Mouse (Mus musculus) induced T-regulatory cell, adult 2 months (primary cell): ENCODE data around the gene Hist1h1c.
A peak's percentile ranks its signal among the peaks of the same experiment; 100 is the strongest.
"Not testable (repeated sequence)": the region's sequence is repeated elsewhere in the genome, so short reads cannot be mapped to it uniquely, and the experiment has no call there.

Source experiments
- DNase-seq: peaks from one replicate; pipeline ENCODE4 v3.0.0-alpha.2; 2012; ENCODE audit warnings: low read depth

Hist1h1c gene

GRCm38 (mm10) chr13:23760972-23761864 lies 22.6 kb downstream of the Hist1h1c start, which contains the start of gene Hist1h4a:
Gene Hist1h4a (minus strand): TSS chr13:23761230.
- peak; percentile 100 for DNase-seq

DNA sequence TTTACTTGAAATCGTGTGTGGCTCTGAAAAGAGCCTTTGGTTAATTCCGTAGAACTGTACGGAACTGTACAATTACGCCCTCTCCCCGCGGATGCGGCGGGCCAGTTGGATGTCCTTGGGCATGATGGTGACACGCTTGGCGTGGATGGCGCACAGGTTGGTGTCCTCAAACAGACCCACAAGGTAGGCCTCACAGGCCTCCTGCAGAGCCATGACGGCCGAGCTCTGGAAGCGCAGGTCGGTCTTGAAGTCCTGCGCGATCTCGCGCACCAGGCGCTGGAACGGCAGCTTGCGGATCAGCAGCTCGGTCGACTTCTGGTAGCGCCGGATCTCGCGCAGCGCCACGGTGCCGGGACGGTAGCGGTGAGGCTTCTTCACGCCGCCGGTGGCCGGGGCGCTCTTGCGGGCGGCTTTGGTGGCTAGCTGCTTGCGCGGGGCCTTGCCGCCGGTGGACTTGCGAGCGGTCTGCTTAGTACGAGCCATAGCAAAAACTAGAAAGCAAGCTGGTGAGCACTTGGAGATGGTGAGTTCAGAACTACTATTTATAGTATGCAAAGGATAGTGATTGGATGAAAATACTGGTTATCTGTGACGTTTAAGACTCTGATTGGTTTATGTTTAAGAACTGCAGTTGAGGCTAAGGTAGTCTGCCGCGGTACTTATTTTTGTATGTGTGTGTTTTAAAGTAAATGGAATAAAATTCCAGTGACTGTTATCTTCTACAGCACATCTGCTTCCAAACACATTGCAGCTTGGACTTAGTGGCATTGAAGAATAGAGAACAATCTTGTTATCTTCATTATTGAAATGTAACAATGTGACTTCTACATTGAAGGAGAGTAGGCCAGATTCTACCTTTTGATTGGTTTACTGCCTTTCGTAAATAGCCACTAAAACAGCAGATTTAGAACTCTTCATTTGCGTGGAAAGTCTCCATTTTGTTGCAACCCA lies 23.5 kb downstream of the Hist1h1c start, which contains the start of gene Hist1h3a:
Gene Hist1h3a, minus strand, starts transcription at position 516 of the 951 bp plus-strand sequence.
- peak; percentile 92 for DNase-seq

DNA sequence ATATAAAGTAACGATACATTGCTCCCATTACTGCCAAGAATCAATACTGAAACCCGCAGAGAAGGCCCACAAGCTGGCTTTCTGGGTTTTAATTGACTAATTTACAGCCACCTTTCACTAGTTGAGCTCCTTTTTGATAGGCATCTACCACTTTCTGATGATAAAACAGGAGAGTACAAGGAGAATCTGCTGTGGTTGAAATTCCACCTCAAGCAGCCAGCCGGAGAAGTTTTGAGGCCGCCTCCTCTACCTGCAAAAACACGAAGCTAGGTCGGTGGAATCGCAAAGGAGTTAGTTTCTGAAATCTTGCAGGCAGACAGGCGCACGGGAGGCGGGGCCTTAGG lies 24.6 kb downstream of the Hist1h1c start:
- no peak for DNase-seq

- peak; percentile 93 for DNase-seq
These were observed 25.1 kb downstream of the Hist1h1c start, which contains the start of gene Hist1h1a for GRCm38 (mm10) chr13:23763586-23764323. Gene Hist1h1a (plus strand): TSS chr13:23763666.

DNA sequence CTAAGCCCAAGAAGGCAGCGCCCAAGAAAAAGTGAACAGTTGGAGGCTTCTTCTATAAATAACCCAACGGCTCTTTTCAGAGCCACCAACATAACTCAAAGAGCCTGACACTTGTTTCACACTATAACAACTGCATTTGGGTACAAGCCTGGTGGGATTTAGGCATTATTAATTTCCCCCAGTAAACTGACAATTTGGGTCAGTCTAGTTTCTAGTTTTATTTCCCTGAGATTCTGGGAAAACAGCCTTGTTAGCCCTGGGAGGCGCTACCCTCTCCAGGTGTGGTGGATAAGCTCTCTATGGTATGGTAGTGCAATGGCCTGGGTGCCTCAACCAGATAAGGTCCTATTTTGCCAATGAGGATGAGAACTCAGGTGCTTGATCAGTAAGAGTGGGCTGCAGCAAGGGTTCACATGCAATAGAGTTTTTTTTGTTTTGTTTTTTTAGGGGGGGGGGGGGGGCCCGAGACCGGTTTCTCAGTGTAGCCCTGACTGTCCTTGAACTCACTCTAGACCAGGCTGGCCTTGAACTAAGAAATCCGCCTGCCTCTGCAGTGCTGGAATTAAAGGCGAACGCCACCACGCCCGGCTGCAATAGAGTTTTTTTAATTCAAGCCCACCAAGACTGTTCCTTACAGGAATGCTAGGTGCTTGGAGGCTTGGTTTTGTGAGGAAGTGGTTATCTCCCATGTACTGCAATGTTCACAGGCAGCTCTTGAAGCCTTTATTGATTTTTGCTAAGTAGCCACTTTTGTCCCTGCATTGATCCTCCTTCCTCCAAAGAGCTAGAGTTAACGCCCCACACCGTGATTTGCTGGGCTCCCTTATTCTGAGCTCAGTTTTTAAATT lies 25.9 kb downstream of the Hist1h1c start:
- peak; percentile 10 for DNase-seq

GRCm38 (mm10) chr13:23765172-23765513 lies 26.5 kb downstream of the Hist1h1c start:
- DNase-seq, result peak; percentile 14

DNA sequence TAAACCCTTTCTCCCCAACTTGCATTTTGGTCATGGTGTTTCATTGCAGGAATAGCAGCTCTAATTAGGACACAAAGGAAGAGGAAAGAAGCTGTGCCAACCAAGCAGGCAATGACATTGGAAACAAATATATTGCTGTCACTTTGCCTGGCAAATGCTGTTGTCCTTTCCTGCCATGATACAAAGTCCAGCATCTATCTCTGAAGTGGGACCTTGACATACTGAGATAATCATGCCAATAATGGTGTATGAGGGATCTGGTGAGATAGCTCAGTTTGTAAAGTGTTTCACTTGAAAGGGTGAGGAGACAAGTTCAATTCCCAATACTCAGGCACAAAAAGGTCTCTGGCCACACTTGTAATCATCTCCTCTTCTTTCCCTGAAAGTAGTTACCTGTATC lies 28.2 kb downstream of the Hist1h1c start:
- DNase-seq, result no peak

- DNase-seq, result no peak
These were observed 30.3 kb downstream of the Hist1h1c start for GRCm38 (mm10) chr13:23768834-23769397.

GRCm38 (mm10) chr13:23769613-23770012 lies 31.0 kb downstream of the Hist1h1c start, which contains the start of gene Trim38:
Gene Trim38 (plus strand): TSS chr13:23769913.
- DNase-seq, result not testable (repeated sequence)

DNA sequence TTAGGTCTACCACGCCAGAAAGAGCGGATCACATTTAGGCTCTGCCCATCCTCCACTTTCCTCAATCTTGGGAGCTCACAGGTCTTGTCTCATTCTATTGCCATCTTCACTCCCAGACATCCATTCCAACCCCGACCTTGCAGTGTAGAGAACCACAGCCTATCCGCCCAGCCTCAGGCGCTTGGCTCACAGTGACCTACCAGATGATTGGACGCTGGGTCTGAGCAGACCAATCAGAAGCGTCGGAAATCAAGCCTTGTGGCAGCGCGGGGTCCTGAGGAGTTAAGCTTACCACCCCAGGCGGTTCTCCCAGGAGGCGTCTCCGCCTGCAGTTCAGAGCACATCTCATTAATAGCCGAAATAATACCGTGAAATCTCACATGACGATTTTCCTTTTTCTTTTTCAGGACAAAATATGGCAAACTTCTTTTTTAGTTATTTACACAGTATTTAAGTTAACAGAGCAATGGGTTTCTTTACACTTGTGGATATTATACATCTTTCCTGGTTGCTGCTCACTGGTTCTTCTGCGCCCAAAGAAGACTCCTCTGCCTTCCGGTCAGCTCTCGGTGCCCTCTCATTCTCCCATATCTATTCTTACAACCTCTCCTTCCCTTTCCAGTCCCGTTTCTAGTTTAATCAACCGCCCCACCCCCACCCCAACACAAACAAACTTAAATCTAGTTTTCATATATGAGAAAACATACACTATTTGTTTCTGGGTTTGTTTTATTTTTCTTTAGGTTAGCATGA lies 34.1 kb downstream of the Hist1h1c start:
- no peak for DNase-seq

- no peak for DNase-seq
These were observed 39.7 kb downstream of the Hist1h1c start for GRCm38 (mm10) chr13:23778339-23778738.

DNA sequence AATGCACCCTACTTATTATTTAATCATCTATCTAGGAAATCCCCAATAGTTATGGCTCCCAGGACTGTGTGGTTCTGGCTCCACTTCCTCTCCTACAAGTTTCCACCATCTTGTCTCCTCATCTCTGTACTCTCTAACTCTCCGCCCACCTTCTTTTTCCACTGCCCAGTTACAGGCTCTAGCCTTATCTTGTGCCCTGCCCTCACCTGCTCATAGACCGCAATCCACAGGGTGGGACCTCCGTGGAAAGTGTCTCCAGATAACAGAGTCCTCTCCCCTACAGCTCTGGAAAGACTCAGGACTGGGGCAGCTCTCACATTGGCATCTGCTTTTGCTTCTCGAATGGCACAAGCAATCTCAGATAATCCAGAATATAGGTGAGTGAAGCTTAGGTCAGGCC lies 40.4 kb downstream of the Hist1h1c start:
- no peak for DNase-seq
